Mouse (Mus musculus) liver, adult (tissue): Measurements from ENCODE around the gene Mettl26.

Experiments used
- GATA4 ChIP-seq: IDR thresholded peaks from 2 replicates; pipeline ENCODE4 v1.6.1; 2014; ENCODE audit warnings: mild to moderate bottlenecking, low read length; ENCODE audit not compliant: insufficient replicate concordance

Mettl26 gene

GRCm38 (mm10) chr17:25916931-25917647 is 42.2 kb downstream of the Mettl26 start:
- no peak for TF ChIP-seq GATA4

GRCm38 (mm10) chr17:25918037-25918750 is 43.3 kb downstream of the Mettl26 start:
- TF ChIP-seq GATA4, result no peak

GRCm38 (mm10) chr17:25919144-25919785 is 44.4 kb downstream of the Mettl26 start, which contains the start of gene Rab40c:
Gene Rab40c, minus strand, starts transcription at chr17:25919727.
- no peak for TF ChIP-seq GATA4

- TF ChIP-seq GATA4, result peak; percentile 97
These were observed 45.1 kb downstream of the Mettl26 start for GRCm38 (mm10) chr17:25919786-25920642.

- TF ChIP-seq GATA4, result no peak
These were observed 47.2 kb downstream of the Mettl26 start for GRCm38 (mm10) chr17:25922120-25922519.

GRCm38 (mm10) chr17:25925348-25925747 is 50.5 kb downstream of the Mettl26 start:
- no peak for TF ChIP-seq GATA4
